Mouse (Mus musculus): ENCODE data around the gene Lin37. TPM values are rescaled to one million over a fixed set of nuclear protein-coding genes. Genes with fewer than 3 reads are reported as not detected.

Lin37 gene
- total RNA-seq, 2 experiments from 2014 or later: 7.8 to 48.0 TPM

GRCm38 (mm10) chr7:30587842-30588667 lies 28.4 kb upstream of the Lin37 start:
- 0 out of 2 replicates have a peak, but pooled peaks have one; percentile 6 for ATAC-seq (replicated peaks; ENCODE audit: low FRiP score, poor library complexity, severe bottlenecking)

- no peak for ATAC-seq (replicated peaks; ENCODE audit: low FRiP score, poor library complexity, severe bottlenecking)
Measured at GRCm38 (mm10) chr7:30586455-30587020, 26.9 kb upstream of the Lin37 start.

GRCm38 (mm10) chr7:30585170-30585569 lies 25.5 kb upstream of the Lin37 start:
- no peak for ATAC-seq (replicated peaks; ENCODE audit: low FRiP score, poor library complexity, severe bottlenecking)

GRCm38 (mm10) chr7:30584339-30584738 lies 24.7 kb upstream of the Lin37 start:
- ATAC-seq (replicated peaks; ENCODE audit: low FRiP score, poor library complexity, severe bottlenecking): no peak

GRCm38 (mm10) chr7:30581547-30581946 lies 21.9 kb upstream of the Lin37 start:
- no peak for ATAC-seq (replicated peaks; ENCODE audit: low FRiP score, poor library complexity, severe bottlenecking)

GRCm38 (mm10) chr7:30579950-30580349 lies 20.3 kb upstream of the Lin37 start:
- no peak for ATAC-seq (replicated peaks; ENCODE audit: low FRiP score, poor library complexity, severe bottlenecking)

GRCm38 (mm10) chr7:30572969-30573368 lies 13.3 kb upstream of the Lin37 start:
- peak; percentile 89 for ATAC-seq (replicated peaks; ENCODE audit: low FRiP score, poor library complexity, severe bottlenecking)

- ATAC-seq (replicated peaks; ENCODE audit: low FRiP score, poor library complexity, severe bottlenecking): peak; percentile 48
Measured at GRCm38 (mm10) chr7:30572389-30572788, 12.8 kb upstream of the Lin37 start.

- no peak for ATAC-seq (replicated peaks; ENCODE audit: low FRiP score, poor library complexity, severe bottlenecking)
Measured at GRCm38 (mm10) chr7:30567555-30567954, 7.9 kb upstream of the Lin37 start.

GRCm38 (mm10) chr7:30566033-30566432 lies 6.4 kb upstream of the Lin37 start:
- no peak for ATAC-seq (replicated peaks; ENCODE audit: low FRiP score, poor library complexity, severe bottlenecking)

GRCm38 (mm10) chr7:30564970-30565571 lies 5.4 kb upstream of the Lin37 start, which contains the start of gene Igflr1:
Igflr1 (plus strand) TSS chr7:30565427.
- no peak for ATAC-seq (replicated peaks; ENCODE audit: low FRiP score, poor library complexity, severe bottlenecking)

GRCm38 (mm10) chr7:30563906-30564280 lies 4.3 kb upstream of the Lin37 start:
- ATAC-seq (replicated peaks; ENCODE audit: low FRiP score, poor library complexity, severe bottlenecking): peak; percentile 16

- peak; percentile 75 for ATAC-seq (replicated peaks; ENCODE audit: low FRiP score, poor library complexity, severe bottlenecking)
Measured at GRCm38 (mm10) chr7:30563117-30563905, 3.7 kb upstream of the Lin37 start, which contains the start of the genes U2af1l4, Gm49396 and Psenen. U2af1l4 (plus strand) TSS chr7:30563301. Gm49396 (plus strand) TSS chr7:30563344. Psenen (minus strand) TSS chr7:30563627.

- ATAC-seq (replicated peaks; ENCODE audit: low FRiP score, poor library complexity, severe bottlenecking): peak; percentile 17
Measured at GRCm38 (mm10) chr7:30562526-30563116, 3.0 kb upstream of the Lin37 start.

GRCm38 (mm10) chr7:30560296-30560695 lies 658 bp upstream of the Lin37 start:
- ATAC-seq (replicated peaks; ENCODE audit: low FRiP score, poor library complexity, severe bottlenecking): no peak

GRCm38 (mm10) chr7:30558656-30559442 lies 789 bp downstream of the Lin37 start:
- ATAC-seq (replicated peaks; ENCODE audit: low FRiP score, poor library complexity, severe bottlenecking): peak; percentile 50

GRCm38 (mm10) chr7:30557901-30558514 lies 1.6 kb downstream of the Lin37 start:
- ATAC-seq (replicated peaks; ENCODE audit: low FRiP score, poor library complexity, severe bottlenecking): no peak

GRCm38 (mm10) chr7:30556894-30557536 lies 2.6 kb downstream of the Lin37 start:
- no peak for ATAC-seq (replicated peaks; ENCODE audit: low FRiP score, poor library complexity, severe bottlenecking)
